Mouse (Mus musculus): Measurements from ENCODE around the gene Mybpc2. TPM values are rescaled to one million over a fixed set of nuclear protein-coding genes. Genes with fewer than 3 reads are reported as not detected.

Gene Mybpc2
- polyA plus RNA-seq, 1 experiment from 2014 or later, result 0.09 TPM

DNA sequence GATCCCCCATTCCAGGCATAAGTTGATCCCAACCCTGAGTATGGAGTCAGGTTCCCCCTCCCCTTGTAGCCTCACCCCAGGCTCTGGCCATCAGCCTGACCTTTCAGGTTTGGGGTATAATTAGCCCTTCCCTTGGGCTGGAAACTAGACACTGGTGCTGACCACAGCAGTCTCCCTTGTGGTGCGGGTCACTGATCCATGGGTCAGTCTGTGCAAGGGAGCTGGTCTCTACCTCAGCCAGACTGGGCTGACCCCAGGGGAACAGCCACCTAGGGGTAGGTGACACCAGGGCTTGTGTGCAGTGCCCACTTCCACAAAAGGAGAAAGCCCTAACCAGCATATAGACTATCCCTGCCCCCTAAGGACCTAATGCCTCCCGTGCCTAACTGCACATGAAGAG is 1.4 kb downstream of the Mybpc2 start:
- no peaks in the 10 kb centered on the region for H3K9me3 ChIP-seq (ENCODE audit: control insufficient read depth, low read length)
- DNase-seq (ENCODE audit: low spot score), result no peak

DNA sequence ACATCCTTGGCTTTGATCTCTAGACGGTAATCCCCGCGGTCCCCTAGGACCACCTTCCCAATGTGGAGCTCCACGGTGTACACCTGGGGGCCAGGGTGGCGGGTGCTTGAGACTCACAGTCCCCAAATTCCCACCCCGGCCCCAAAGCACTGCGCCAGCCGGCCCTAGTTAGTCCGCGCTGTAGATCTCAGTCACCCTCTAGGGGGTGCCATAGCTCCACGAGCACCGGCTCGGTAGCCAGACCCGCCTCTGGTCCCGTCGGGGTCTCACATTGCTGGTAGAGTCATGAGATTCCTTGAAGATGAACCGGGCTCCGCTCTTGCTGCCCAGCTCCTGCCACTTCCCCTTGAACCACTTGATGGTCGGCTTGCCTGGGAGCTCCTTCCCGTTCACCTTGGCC is 2.7 kb downstream of the Mybpc2 start:
- peak overlapping the region; percentile 27; the same call in 1 of the 2 replicates for H3K9ac ChIP-seq (ENCODE audit: low read length)
- ATAC-seq (ENCODE audit: insufficient number of reproducible peaks, low FRiP score, low TSS enrichment, low read depth), result 0 out of 2 replicates have a peak, but pooled peaks have one; percentile 12

More for the DNA sequence above, 1.4 kb downstream of the Mybpc2 start:
- H3K9ac ChIP-seq (ENCODE audit: low read length), result no peak overlapping the region
- H3K4me2 ChIP-seq (ENCODE audit: low read depth, severe bottlenecking), result no peak overlapping the region
- no peak for ATAC-seq (ENCODE audit: insufficient number of reproducible peaks, low FRiP score, low TSS enrichment, low read depth)
- 78% methylated on average over 2 of the region's 2 CpGs for WGBS
- H3K4me1 ChIP-seq (ENCODE audit: control insufficient read depth, insufficient read depth, low read length), result no peaks in the 10 kb centered on the region
- no peak overlapping the region for H3K4me3 ChIP-seq (ENCODE audit: low read depth, low read length)
- H3K27me3 ChIP-seq (ENCODE audit: control insufficient read depth, insufficient read depth, low read length), result peaks cover 55% of the 10 kb centered on the region
- no peak overlapping the region for H3K27ac ChIP-seq (replicated peaks; ENCODE audit: low read depth, low read length)
- H3K36me3 ChIP-seq (ENCODE audit: control insufficient read depth, insufficient read depth, low read length), result no peaks in the 10 kb centered on the region

DNA sequence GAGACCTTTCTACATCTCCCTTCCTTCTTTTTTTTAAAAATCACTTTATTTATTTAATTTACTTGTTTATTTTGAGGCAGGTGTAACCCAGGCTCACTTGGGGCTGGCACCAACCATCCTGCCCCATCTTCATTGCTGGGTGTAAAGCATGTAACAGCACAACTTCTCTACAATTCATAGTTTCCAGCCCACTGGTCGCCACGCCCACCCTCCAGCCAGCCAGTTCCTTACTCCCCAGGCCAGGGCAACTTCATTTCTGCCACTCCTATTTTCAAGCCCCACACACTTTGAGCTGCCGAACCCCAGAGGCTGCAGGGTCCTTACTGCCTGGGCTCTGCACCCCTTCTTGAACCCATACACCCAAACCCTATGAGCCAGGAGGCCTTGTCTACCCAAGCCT is 3.5 kb downstream of the Mybpc2 start:
- Histone ChIP-seq H3K9me3 (ENCODE audit: control insufficient read depth, low read length) (no peaks in the 10 kb centered on the region), H3K27me3 (ENCODE audit: control insufficient read depth, insufficient read depth, low read length) (peaks cover 42% of the 10 kb centered on the region), H3K4me2 (ENCODE audit: low read depth, severe bottlenecking) (no peak overlapping the region), H3K27ac (replicated peaks; ENCODE audit: low read depth, low read length) (no peak overlapping the region), H3K36me3 (ENCODE audit: control insufficient read depth, insufficient read depth, low read length) (no peaks in the 10 kb centered on the region), H3K4me3 (ENCODE audit: low read depth, low read length) (no peak overlapping the region), H3K9ac (ENCODE audit: low read length) (no peak overlapping the region), H3K4me1 (ENCODE audit: control insufficient read depth, insufficient read depth, low read length) (no peaks in the 10 kb centered on the region)
- no peak for DNase-seq (ENCODE audit: low spot score)
- WGBS, result 63% methylated on average over 3 of the region's 3 CpGs
- ATAC-seq (ENCODE audit: insufficient number of reproducible peaks, low FRiP score, low TSS enrichment, low read depth), result no peak

More for the DNA sequence above, 2.7 kb downstream of the Mybpc2 start:
- Histone ChIP-seq H3K36me3 (ENCODE audit: control insufficient read depth, insufficient read depth, low read length) (no peaks in the 10 kb centered on the region), H3K9me3 (ENCODE audit: control insufficient read depth, low read length) (no peaks in the 10 kb centered on the region), H3K4me3 (ENCODE audit: low read depth, low read length) (no peak overlapping the region), H3K4me2 (ENCODE audit: low read depth, severe bottlenecking) (no peak overlapping the region; the same call in 1 of the 2 replicates), H3K27ac (replicated peaks; ENCODE audit: low read depth, low read length) (no peak overlapping the region), H3K27me3 (ENCODE audit: control insufficient read depth, insufficient read depth, low read length) (peaks cover 48% of the 10 kb centered on the region), H3K4me1 (ENCODE audit: control insufficient read depth, insufficient read depth, low read length) (no peaks in the 10 kb centered on the region)
- WGBS, result 2% methylated on average over 20 of the region's 20 CpGs
- peak; percentile 75 for DNase-seq (ENCODE audit: low spot score)

DNA sequence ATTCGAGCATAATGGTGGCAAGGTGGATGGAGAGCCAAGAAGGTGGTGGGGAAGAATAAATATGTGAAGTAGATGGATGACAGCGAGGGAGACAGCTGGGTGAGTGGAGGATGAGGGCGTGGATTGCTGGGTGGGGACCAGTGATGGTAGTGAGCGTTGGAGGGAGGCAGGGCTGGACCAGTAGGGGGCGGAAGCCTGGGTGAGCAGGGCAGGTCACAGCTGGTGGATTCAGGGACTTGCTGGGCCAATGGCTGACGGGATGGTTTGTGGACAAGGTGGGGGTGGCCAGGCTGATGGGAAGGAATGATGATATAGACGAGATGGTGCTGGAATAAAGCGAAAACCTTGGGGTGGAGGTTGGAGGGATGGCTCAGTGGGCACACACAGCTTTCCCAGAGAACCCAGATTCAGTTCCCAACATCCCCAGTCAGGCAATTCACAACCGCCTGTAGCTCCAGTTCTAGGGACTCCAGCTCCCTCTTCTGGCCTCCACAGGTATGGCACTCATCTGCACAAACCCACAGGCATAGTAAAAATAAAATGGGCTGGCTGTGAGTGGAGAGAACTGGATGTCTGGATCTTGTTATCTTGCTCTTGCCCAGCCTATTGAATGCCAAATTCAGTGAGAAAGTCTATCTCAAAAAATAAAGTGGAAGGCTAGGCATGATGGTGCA is 5.1 kb downstream of the Mybpc2 start:
- H3K4me1 ChIP-seq (ENCODE audit: control insufficient read depth, insufficient read depth, low read length), result no peaks in the 10 kb centered on the region
- no peak overlapping the region for H3K4me3 ChIP-seq (ENCODE audit: low read depth, low read length)
- H3K27me3 ChIP-seq (ENCODE audit: control insufficient read depth, insufficient read depth, low read length), result peaks cover 32% of the 10 kb centered on the region
- DNase-seq (ENCODE audit: low spot score) (no peak), ATAC-seq (ENCODE audit: insufficient number of reproducible peaks, low FRiP score, low TSS enrichment, low read depth) (no peak)
- no peaks in the 10 kb centered on the region for H3K9me3 ChIP-seq (ENCODE audit: control insufficient read depth, low read length)
- H3K9ac ChIP-seq (ENCODE audit: low read length), result no peak overlapping the region
- no peaks in the 10 kb centered on the region for H3K36me3 ChIP-seq (ENCODE audit: control insufficient read depth, insufficient read depth, low read length)
- WGBS, result 75% methylated on average over 9 of the region's 9 CpGs
- no peak overlapping the region for H3K27ac ChIP-seq (replicated peaks; ENCODE audit: low read depth, low read length)
- no peak overlapping the region for H3K4me2 ChIP-seq (ENCODE audit: low read depth, severe bottlenecking)

DNA sequence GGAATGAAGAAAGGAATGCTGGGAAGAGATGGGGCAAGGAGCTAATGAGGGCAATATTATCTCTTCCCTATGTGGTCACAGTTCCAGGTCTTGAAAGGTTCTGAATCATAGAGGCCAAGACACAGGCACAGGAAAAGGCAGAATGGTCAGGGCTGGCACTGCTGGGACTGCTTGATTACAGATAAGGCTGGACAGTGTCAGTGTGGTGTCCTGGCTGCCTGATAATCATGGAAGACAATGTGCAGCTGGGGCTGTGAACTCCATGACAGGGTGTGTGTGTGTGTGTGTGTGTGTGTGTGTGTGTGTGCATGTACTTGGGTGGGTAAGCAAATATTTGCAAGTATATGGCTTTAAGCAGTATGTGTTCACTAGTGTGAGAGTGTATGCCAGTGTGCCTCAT is 17.0 kb downstream of the Mybpc2 start:
- H3K9ac ChIP-seq (ENCODE audit: low read length), result no peak overlapping the region
- H3K4me1 ChIP-seq (ENCODE audit: control insufficient read depth, insufficient read depth, low read length), result no peaks in the 10 kb centered on the region
- ATAC-seq (ENCODE audit: insufficient number of reproducible peaks, low FRiP score, low TSS enrichment, low read depth) (no peak), DNase-seq (ENCODE audit: low spot score) (no peak)
- H3K4me2 ChIP-seq (ENCODE audit: low read depth, severe bottlenecking), result no peak overlapping the region
- no peaks in the 10 kb centered on the region for H3K36me3 ChIP-seq (ENCODE audit: control insufficient read depth, insufficient read depth, low read length)
- H3K27ac ChIP-seq (replicated peaks; ENCODE audit: low read depth, low read length), result no peak overlapping the region
- no peaks in the 10 kb centered on the region for H3K27me3 ChIP-seq (ENCODE audit: control insufficient read depth, insufficient read depth, low read length)
- no peaks in the 10 kb centered on the region for H3K9me3 ChIP-seq (ENCODE audit: control insufficient read depth, low read length)
- no peak overlapping the region for H3K4me3 ChIP-seq (ENCODE audit: low read depth, low read length)

DNA sequence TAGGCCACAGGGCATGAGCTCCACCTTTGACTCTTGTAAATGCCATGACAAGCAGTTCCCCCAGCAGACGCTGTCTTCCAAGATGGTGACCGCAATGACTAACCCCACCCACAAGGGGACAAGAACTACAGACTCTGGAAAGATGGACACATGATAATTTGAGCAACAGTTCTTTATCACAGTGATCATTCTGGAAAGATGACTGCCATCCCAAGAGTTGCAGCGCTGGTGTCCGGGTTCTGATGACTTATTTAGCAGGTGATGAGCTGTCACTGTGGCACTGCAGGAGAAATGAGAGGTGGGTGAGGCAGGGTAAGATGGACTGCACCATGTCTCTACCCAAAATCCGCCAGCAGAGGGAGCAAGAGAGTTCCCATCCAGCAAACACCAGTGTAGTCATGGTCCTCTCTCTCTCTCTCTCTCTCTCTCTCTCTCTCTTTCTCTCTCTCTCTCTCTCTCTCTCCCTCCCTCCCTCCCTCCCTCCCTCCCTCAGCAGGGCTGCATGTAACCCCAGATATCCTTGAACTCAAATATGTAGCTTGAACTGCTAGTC is 22.8 kb downstream of the Mybpc2 start:
- Histone ChIP-seq H3K36me3 (ENCODE audit: control insufficient read depth, insufficient read depth, low read length) (no peaks in the 10 kb centered on the region), H3K27me3 (ENCODE audit: control insufficient read depth, insufficient read depth, low read length) (no peaks in the 10 kb centered on the region), H3K9me3 (ENCODE audit: control insufficient read depth, low read length) (no peaks in the 10 kb centered on the region), H3K27ac (replicated peaks; ENCODE audit: low read depth, low read length) (no peak overlapping the region), H3K4me3 (ENCODE audit: low read depth, low read length) (no peak overlapping the region), H3K4me1 (ENCODE audit: control insufficient read depth, insufficient read depth, low read length) (peaks cover 3% of the 10 kb centered on the region; the same call in 1 of the 2 replicates), H3K4me2 (ENCODE audit: low read depth, severe bottlenecking) (no peak overlapping the region), H3K9ac (ENCODE audit: low read length) (no peak overlapping the region)
- WGBS, result 36% methylated on average over 5 of the region's 5 CpGs
- DNase-seq (ENCODE audit: low spot score) (peak; percentile 83), ATAC-seq (ENCODE audit: insufficient number of reproducible peaks, low FRiP score, low TSS enrichment, low read depth) (no peak)

DNA sequence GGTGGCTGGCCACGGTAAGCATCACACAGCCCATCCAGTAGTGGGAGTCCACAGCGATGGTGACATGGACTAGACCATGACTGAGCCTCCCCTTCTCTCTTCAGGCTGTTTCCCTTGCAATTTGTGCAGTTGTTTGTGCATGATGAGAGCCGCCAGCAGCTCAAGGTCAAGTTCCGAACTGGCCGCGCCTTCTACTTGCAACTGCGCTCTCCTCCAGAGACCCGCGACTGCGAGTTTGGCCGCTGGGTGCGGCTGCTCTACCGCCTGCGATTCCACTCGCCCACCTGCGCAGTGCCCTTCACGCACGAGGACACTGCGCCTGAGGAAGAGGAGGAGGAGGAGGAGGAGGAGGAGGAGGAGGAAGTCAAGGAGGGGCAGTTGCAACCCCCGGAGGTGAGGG is 24.4 kb downstream of the Mybpc2 start:
- no peaks in the 10 kb centered on the region for H3K36me3 ChIP-seq (ENCODE audit: control insufficient read depth, insufficient read depth, low read length)
- WGBS, result 58% methylated on average over 20 of the region's 20 CpGs
- no peak for ATAC-seq (ENCODE audit: insufficient number of reproducible peaks, low FRiP score, low TSS enrichment, low read depth)

DNA sequence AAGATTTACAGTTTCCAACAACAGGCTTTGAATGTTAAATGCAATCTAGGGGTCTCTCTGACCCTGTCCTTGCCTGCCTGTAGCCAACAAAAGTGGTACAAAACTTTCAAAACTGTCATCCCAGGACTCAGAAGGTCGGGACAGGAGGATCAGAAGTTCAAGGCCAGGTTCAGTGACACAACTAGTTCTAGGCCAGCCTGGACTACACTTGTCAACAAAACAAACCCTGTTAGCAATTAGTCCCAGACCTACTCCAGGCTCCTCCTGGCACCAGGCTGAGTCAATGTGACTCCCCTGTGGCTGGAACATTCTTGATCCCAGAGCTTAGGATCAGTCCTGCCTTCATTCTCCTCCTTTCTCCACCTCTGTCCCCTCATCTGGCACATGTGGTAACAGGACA is 25.5 kb downstream of the Mybpc2 start:
- no peak for DNase-seq (ENCODE audit: low spot score)
- Histone ChIP-seq H3K4me2 (ENCODE audit: low read depth, severe bottlenecking) (no peak overlapping the region), H3K27me3 (ENCODE audit: control insufficient read depth, insufficient read depth, low read length) (no peaks in the 10 kb centered on the region), H3K4me3 (ENCODE audit: low read depth, low read length) (no peak overlapping the region), H3K9ac (ENCODE audit: low read length) (no peak overlapping the region), H3K36me3 (ENCODE audit: control insufficient read depth, insufficient read depth, low read length) (no peaks in the 10 kb centered on the region), H3K9me3 (ENCODE audit: control insufficient read depth, low read length) (no peaks in the 10 kb centered on the region), H3K4me1 (ENCODE audit: control insufficient read depth, insufficient read depth, low read length) (peaks cover 5% of the 10 kb centered on the region; the same call in 1 of the 2 replicates), H3K27ac (replicated peaks; ENCODE audit: low read depth, low read length) (no peak overlapping the region)
- 68% methylated on average over 1 of the region's 1 CpGs for WGBS
- no peak for ATAC-seq (ENCODE audit: insufficient number of reproducible peaks, low FRiP score, low TSS enrichment, low read depth)

More for the DNA sequence above, 24.4 kb downstream of the Mybpc2 start:
- Histone ChIP-seq H3K4me1 (ENCODE audit: control insufficient read depth, insufficient read depth, low read length) (peaks cover 5% of the 10 kb centered on the region; the same call in 1 of the 2 replicates), H3K4me3 (ENCODE audit: low read depth, low read length) (no peak overlapping the region), H3K4me2 (ENCODE audit: low read depth, severe bottlenecking) (no peak overlapping the region), H3K9me3 (ENCODE audit: control insufficient read depth, low read length) (no peaks in the 10 kb centered on the region), H3K27ac (replicated peaks; ENCODE audit: low read depth, low read length) (no peak overlapping the region), H3K9ac (ENCODE audit: low read length) (no peak overlapping the region), H3K27me3 (ENCODE audit: control insufficient read depth, insufficient read depth, low read length) (no peaks in the 10 kb centered on the region)
- DNase-seq (ENCODE audit: low spot score), result no peak

All from limb, embryonic 11.5 days (tissue).